Mouse (Mus musculus) embryonic fibroblast, embryonic 13.5 days (primary cell): ENCODE data around the gene Cacna2d3. TPM values are rescaled to one million over a fixed set of nuclear protein-coding genes. Genes with fewer than 3 reads are reported as not detected.

Source experiments
- H3K27ac ChIP-seq: 2 replicates; pipeline ENCODE4 v1.5.1; 2012; ENCODE audit warnings: low read length, control low read depth, inconsistent platforms; ENCODE audit not compliant: insufficient read depth
- H3K4me1 ChIP-seq: 2 replicates; pipeline ENCODE4 v1.6.1; 2011; ENCODE audit warnings: low read length; ENCODE audit not compliant: control insufficient read depth, insufficient read depth
- H3K4me3 ChIP-seq: 2 replicates; pipeline ENCODE4 v1.5.1; 2011; ENCODE audit warnings: mild to moderate bottlenecking, control low read depth, low read length; ENCODE audit not compliant: insufficient read depth
- CTCF ChIP-seq: IDR thresholded peaks from 2 replicates; pipeline ENCODE4 v1.5.1; 2011; ENCODE audit warnings: mild to moderate bottlenecking, control low read depth, low read length, moderate library complexity, borderline replicate concordance; ENCODE audit not compliant: insufficient read depth
- POLR2A ChIP-seq: IDR thresholded peaks from 2 replicates; pipeline ENCODE4 v1.6.1; 2011; ENCODE audit warnings: low read depth, mild to moderate bottlenecking, control low read depth, low read length, moderate library complexity
- polyA plus RNA-seq: library from polyadenylated mRNA; stranded (reverse); fragments of >200 nt; gene quantifications from 2 replicates; pipeline ENCODE4 v1.2.4, GENCODE M21; 2011; ENCODE audit warnings: low read depth; ENCODE audit not compliant: missing spikeins, insufficient read length

Gene Cacna2d3
- polyA plus RNA-seq, 1 experiment: 5.3 TPM

GRCm38 (mm10) chr14:29498546-29499290, 222.9 kb downstream of the Cacna2d3 start:
- Histone ChIP-seq H3K4me1 (no peaks in the 10 kb centered on the region; the same call in 1 of the 2 replicates), H3K27ac (peak overlapping the region; percentile 52), H3K4me3 (no peak overlapping the region)
- no peak for TF ChIP-seq POLR2A

GRCm38 (mm10) chr14:29496552-29496951, 225.1 kb downstream of the Cacna2d3 start:
- TF ChIP-seq CTCF (no peak), POLR2A (no peak)

GRCm38 (mm10) chr14:29491786-29492185, 229.9 kb downstream of the Cacna2d3 start:
- TF ChIP-seq CTCF (no peak), POLR2A (no peak)
- Histone ChIP-seq H3K27ac (peak overlapping the region; percentile 62), H3K4me3 (no peak overlapping the region), H3K4me1 (no peaks in the 10 kb centered on the region; the same call in 1 of the 2 replicates)

More at GRCm38 (mm10) chr14:29496552-29496951, 225.1 kb downstream of the Cacna2d3 start:
- H3K4me3 ChIP-seq: no peak overlapping the region
- no peaks in the 10 kb centered on the region; the same call in 1 of the 2 replicates for H3K4me1 ChIP-seq
- no peak overlapping the region for H3K27ac ChIP-seq

GRCm38 (mm10) chr14:29485416-29485815, 236.2 kb downstream of the Cacna2d3 start:
- Histone ChIP-seq H3K4me1 (no peaks in the 10 kb centered on the region), H3K4me3 (no peak overlapping the region), H3K27ac (no peak overlapping the region)
- TF ChIP-seq POLR2A (no peak), CTCF (no peak)

- no peak overlapping the region for H3K4me3 ChIP-seq
- H3K4me1 ChIP-seq: no peaks in the 10 kb centered on the region
- TF ChIP-seq POLR2A (no peak), CTCF (no peak)
- H3K27ac ChIP-seq: no peak overlapping the region
These were observed 243.2 kb downstream of the Cacna2d3 start for GRCm38 (mm10) chr14:29478403-29478983.

- TF ChIP-seq POLR2A (no peak), CTCF (no peak)
- Histone ChIP-seq H3K27ac (no peak overlapping the region), H3K4me3 (no peak overlapping the region), H3K4me1 (no peaks in the 10 kb centered on the region)
These were observed 257.4 kb downstream of the Cacna2d3 start for GRCm38 (mm10) chr14:29464277-29464676.

GRCm38 (mm10) chr14:29449203-29449602, 272.5 kb downstream of the Cacna2d3 start:
- no peak overlapping the region for H3K27ac ChIP-seq
- TF ChIP-seq POLR2A: no peak
- no peak for TF ChIP-seq CTCF
- no peak overlapping the region for H3K4me3 ChIP-seq
- H3K4me1 ChIP-seq: no peaks in the 10 kb centered on the region

GRCm38 (mm10) chr14:29443091-29444026, 278.3 kb downstream of the Cacna2d3 start:
- TF ChIP-seq POLR2A: no peak
- TF ChIP-seq CTCF: peak; percentile 36; the same call in 1 of the 2 replicates
- Histone ChIP-seq H3K4me3 (no peak overlapping the region), H3K27ac (peak overlapping the region; percentile 23; the same call in 1 of the 2 replicates), H3K4me1 (peaks cover 3% of the 10 kb centered on the region; the same call in 1 of the 2 replicates)

- Histone ChIP-seq H3K4me1 (peaks cover 3% of the 10 kb centered on the region; the same call in 1 of the 2 replicates), H3K4me3 (no peak overlapping the region), H3K27ac (peak overlapping the region; percentile 49)
- no peak for TF ChIP-seq CTCF
- TF ChIP-seq POLR2A: no peak
These were observed 279.2 kb downstream of the Cacna2d3 start for GRCm38 (mm10) chr14:29442476-29442875.

- H3K4me3 ChIP-seq: no peak overlapping the region
- no peak for TF ChIP-seq CTCF
- H3K27ac ChIP-seq: no peak overlapping the region
- peaks cover 3% of the 10 kb centered on the region; the same call in 1 of the 2 replicates for H3K4me1 ChIP-seq
These were observed 283.0 kb downstream of the Cacna2d3 start for GRCm38 (mm10) chr14:29438666-29439065.
